Mouse (Mus musculus): Measurements from ENCODE around the gene Ropn1. TPM values are rescaled to one million over a fixed set of nuclear protein-coding genes. Genes with fewer than 3 reads are reported as not detected.
A peak's percentile ranks its signal among the peaks of the same experiment; 100 is the strongest.
"Not testable (repeated sequence)": the region's sequence is repeated elsewhere in the genome, so short reads cannot be mapped to it uniquely, and the experiment has no call there.

Gene Ropn1
- polyA plus RNA-seq, 1 experiment from 2014 or later: not detected

DNA sequence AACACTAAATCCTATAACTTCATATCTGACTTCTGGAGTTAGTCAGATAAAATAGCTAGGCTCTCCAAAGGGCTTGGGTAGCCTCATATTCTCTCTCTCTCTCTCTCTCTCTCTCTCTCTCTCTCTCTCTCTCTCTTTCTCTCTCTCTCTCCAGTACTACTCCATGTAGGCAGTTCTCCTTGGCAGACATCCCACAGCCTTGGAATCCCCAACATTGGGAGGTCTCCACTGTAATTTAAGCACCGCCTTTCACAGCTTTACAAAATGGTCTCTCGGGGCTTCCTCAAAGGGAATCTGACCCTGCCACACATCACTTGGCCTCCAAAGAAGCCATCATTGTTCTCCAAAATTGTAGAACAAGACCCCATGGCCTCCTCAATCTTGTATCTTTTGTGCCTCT lies 22.1 kb upstream of the Ropn1 start:
- no peaks in the 10 kb centered on the region for H3K4me1 ChIP-seq (replicated peaks; ENCODE audit: insufficient read depth, low read length)
- no peak for TF ChIP-seq CTCF (IDR thresholded peaks at IDR 0.05; ENCODE audit: low read depth)
- H3K27ac ChIP-seq: no peak overlapping the region
- peak; percentile 7 for DNase-seq (ENCODE audit: low spot score)
- ATAC-seq (replicated peaks; ENCODE audit: low FRiP score, low read depth): no peak
- H3K9me3 ChIP-seq (replicated peaks; ENCODE audit: low read length): no peaks in the 10 kb centered on the region
- H3K4me2 ChIP-seq (ENCODE audit: low read length): no peak overlapping the region
- H3K9ac ChIP-seq (ENCODE audit: low read depth, low read length): no peak overlapping the region
- no peak overlapping the region for H3K4me3 ChIP-seq (replicated peaks; ENCODE audit: low read depth, low read length)
- WGBS: 50% methylated on average over 2 of the region's 2 CpGs
- no peaks in the 10 kb centered on the region for H3K27me3 ChIP-seq (ENCODE audit: insufficient read depth, low read length)
- H3K36me3 ChIP-seq (ENCODE audit: insufficient read depth, low read length): no peaks in the 10 kb centered on the region

DNA sequence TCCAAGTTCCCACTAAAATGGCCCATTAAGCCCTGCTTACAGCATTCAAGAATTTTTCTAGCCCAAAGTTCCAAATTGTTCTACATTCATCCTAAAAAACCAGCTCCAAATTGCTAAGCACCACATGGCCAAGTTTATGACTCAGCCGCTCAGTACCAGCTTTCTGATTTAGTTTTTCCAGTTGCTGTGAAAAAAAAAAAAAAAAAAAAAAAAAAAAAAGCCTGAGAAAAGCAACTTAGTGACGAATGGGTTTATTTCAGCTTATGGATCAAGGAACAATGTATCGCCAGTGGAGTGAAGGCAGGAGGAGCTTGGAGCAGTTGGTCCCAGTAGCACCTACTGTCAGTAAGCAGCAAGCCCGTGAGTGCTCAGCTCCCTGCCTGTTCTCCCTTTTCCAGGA lies 21.3 kb upstream of the Ropn1 start:
- DNase-seq (ENCODE audit: low spot score) (no peak), ATAC-seq (replicated peaks; ENCODE audit: low FRiP score, low read depth) (no peak)
- Histone ChIP-seq H3K36me3 (ENCODE audit: insufficient read depth, low read length) (no peaks in the 10 kb centered on the region), H3K27ac (no peak overlapping the region), H3K4me1 (replicated peaks; ENCODE audit: insufficient read depth, low read length) (no peaks in the 10 kb centered on the region), H3K4me3 (replicated peaks; ENCODE audit: low read depth, low read length) (no peak overlapping the region), H3K27me3 (ENCODE audit: insufficient read depth, low read length) (no peaks in the 10 kb centered on the region), H3K9me3 (replicated peaks; ENCODE audit: low read length) (no peaks in the 10 kb centered on the region), H3K4me2 (ENCODE audit: low read length) (no peak overlapping the region), H3K9ac (ENCODE audit: low read depth, low read length) (no peak overlapping the region)
- WGBS: 75% methylated on average over 4 of the region's 4 CpGs
- TF ChIP-seq CTCF (IDR thresholded peaks at IDR 0.05; ENCODE audit: low read depth): no peak

DNA sequence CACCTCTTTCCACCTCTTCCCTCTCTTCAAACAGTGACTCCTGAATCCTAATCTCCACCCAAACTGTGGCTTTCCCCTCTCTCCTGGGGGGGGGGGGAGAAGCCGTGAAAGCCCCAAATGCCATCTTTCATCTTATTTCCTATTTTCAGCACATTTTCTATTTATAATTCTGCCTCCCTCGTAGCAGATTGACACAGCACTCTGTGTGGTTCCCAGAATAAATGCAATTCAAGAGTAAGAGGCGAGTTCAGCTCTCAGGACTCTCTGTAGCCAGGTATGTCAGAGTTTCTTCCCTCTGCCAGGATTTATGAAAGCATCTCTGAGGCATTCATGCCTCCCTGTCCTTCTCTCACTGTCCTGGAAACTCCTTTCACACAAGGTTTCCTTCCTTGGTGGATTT lies 14.2 kb upstream of the Ropn1 start:
- Histone ChIP-seq H3K4me3 (replicated peaks; ENCODE audit: low read depth, low read length) (no peak overlapping the region), H3K9me3 (replicated peaks; ENCODE audit: low read length) (no peaks in the 10 kb centered on the region), H3K27ac (no peak overlapping the region), H3K36me3 (ENCODE audit: insufficient read depth, low read length) (no peaks in the 10 kb centered on the region), H3K9ac (ENCODE audit: low read depth, low read length) (no peak overlapping the region), H3K4me2 (ENCODE audit: low read length) (no peak overlapping the region), H3K27me3 (ENCODE audit: insufficient read depth, low read length) (no peaks in the 10 kb centered on the region), H3K4me1 (replicated peaks; ENCODE audit: insufficient read depth, low read length) (no peaks in the 10 kb centered on the region)
- WGBS: 59% methylated on average over 3 of the region's 3 CpGs
- DNase-seq (ENCODE audit: low spot score) (no peak), ATAC-seq (replicated peaks; ENCODE audit: low FRiP score, low read depth) (no peak)
- no peak for TF ChIP-seq CTCF (IDR thresholded peaks at IDR 0.05; ENCODE audit: low read depth)

DNA sequence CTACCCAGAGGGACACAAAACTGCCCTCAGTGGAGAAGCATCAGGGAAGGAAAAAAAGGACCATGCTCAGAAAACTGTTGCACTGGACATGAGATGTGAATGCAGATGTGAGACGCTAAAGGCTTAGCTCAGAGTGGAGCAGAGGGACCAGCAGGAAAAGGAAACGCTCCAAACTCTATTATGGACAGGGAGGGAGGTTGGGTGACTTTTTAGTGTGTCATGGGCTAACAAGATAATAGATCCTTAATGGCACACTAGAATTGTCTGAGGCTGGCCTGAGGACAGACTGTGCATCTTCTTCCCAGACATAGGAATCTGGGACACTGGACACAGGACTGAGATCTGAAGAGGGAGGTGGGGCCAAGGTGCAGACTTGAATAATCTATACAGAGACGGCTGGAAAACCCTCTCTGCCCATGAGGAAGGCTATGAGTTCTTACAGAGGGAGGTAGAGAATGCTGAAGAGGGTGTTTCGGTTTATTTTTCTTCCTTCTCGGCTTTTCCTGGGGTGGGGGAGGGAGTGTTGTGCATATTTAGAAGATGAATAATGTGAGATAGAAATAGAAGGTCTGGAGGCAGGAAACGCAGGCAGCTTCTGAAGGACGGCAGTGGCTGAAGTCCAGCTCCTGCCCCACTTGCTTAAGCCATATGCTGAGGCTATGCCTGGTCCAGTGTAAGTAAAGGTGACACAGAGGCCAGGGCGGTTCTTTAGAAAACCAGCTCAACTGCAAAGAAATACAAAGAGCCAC lies 6.0 kb upstream of the Ropn1 start:
- ATAC-seq (replicated peaks; ENCODE audit: low FRiP score, low read depth): no peak
- H3K4me1 ChIP-seq (replicated peaks; ENCODE audit: insufficient read depth, low read length): no peaks in the 10 kb centered on the region
- no peak overlapping the region for H3K4me2 ChIP-seq (ENCODE audit: low read length)
- H3K27ac ChIP-seq: no peak overlapping the region
- H3K9ac ChIP-seq (ENCODE audit: low read depth, low read length): no peak overlapping the region
- DNase-seq (ENCODE audit: low spot score): peak; percentile 28
- H3K4me3 ChIP-seq (replicated peaks; ENCODE audit: low read depth, low read length): no peak overlapping the region
- H3K9me3 ChIP-seq (replicated peaks; ENCODE audit: low read length): no peaks in the 10 kb centered on the region
- no peak for TF ChIP-seq CTCF (IDR thresholded peaks at IDR 0.05; ENCODE audit: low read depth)
- H3K27me3 ChIP-seq (ENCODE audit: insufficient read depth, low read length): no peaks in the 10 kb centered on the region
- WGBS: 33% methylated on average over 8 of the region's 8 CpGs
- no peaks in the 10 kb centered on the region for H3K36me3 ChIP-seq (ENCODE audit: insufficient read depth, low read length)

DNA sequence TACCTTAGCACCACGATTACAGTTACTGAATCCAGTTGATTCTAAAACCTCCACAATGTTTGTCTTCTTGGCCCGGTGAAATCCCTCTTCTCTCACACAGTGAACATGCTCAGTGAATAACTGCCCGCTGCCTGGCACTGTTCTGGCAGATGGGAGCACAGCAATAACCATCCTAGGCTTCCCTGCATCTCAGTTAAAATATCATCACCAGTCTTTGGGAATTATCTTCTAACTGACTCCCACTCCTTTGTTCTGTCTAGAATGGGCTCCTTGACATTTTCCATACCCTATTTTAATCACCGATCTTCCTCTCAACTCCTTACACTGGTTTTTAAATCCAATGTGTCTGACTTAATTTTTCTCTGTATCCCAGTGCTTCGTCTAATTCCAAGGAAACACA lies 3.3 kb downstream of the Ropn1 start:
- 94% methylated on average over 5 of the region's 5 CpGs for WGBS
- ATAC-seq (replicated peaks; ENCODE audit: low FRiP score, low read depth) (no peak), DNase-seq (ENCODE audit: low spot score) (no peak)
- Histone ChIP-seq H3K36me3 (ENCODE audit: insufficient read depth, low read length) (no peaks in the 10 kb centered on the region), H3K4me1 (replicated peaks; ENCODE audit: insufficient read depth, low read length) (no peaks in the 10 kb centered on the region), H3K27me3 (ENCODE audit: insufficient read depth, low read length) (no peaks in the 10 kb centered on the region), H3K9ac (ENCODE audit: low read depth, low read length) (no peak overlapping the region), H3K9me3 (replicated peaks; ENCODE audit: low read length) (no peaks in the 10 kb centered on the region), H3K4me2 (ENCODE audit: low read length) (no peak overlapping the region), H3K27ac (no peak overlapping the region), H3K4me3 (replicated peaks; ENCODE audit: low read depth, low read length) (no peak overlapping the region)
- no peak for TF ChIP-seq CTCF (IDR thresholded peaks at IDR 0.05; ENCODE audit: low read depth)

DNA sequence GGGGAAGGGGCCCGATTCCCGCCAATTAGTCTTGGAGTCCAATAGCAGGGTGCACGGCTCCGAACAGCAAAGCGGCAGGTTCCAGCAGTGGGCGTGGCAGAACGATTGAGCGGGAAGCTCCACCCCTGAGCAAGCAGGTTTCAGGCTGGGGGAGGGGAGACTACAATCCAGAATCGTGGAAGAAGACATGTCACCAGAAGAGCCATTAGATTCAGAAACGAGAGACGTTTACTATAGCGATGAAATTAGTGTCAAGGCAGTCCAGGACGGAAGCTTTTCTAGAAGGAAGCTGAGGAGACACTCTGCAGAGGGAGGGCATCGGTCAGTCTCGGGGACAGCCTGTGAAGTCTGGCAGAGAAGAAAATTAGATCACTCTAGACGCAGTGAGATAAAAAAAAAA lies 7.8 kb downstream of the Ropn1 start:
- ATAC-seq (replicated peaks; ENCODE audit: low FRiP score, low read depth); H3K27me3 ChIP-seq (ENCODE audit: insufficient read depth, low read length); H3K9ac ChIP-seq (ENCODE audit: low read depth, low read length); H3K36me3 ChIP-seq (ENCODE audit: insufficient read depth, low read length); H3K27ac ChIP-seq; H3K4me1 ChIP-seq (replicated peaks; ENCODE audit: insufficient read depth, low read length); H3K9me3 ChIP-seq (replicated peaks; ENCODE audit: low read length): not testable (repeated sequence)
- peak; percentile 1 for DNase-seq (ENCODE audit: low spot score)
- Histone ChIP-seq H3K4me2 (ENCODE audit: low read length) (peak overlapping the region; percentile 61), H3K4me3 (replicated peaks; ENCODE audit: low read depth, low read length) (peak overlapping the region; percentile 30)
- 2% methylated on average over 16 of the region's 16 CpGs for WGBS

DNA sequence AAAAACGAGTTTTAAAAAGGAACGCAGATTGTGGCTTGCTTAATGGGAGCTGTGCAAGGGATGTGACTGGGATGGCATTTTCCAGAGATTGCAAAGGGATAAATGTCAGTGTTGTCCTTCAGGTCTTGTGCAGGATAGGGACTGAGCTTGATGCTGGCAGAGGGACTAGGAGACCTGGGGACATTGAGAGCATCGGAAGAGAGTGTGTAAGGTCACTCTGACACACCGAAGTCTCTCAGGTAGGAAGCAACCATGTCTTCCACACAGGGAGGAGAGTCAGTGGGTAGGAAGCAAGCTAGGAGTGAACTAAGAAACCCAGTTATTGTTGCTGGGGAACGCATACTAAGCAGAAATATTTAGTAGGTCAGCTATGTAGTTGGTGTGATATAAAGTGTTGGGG lies 8.3 kb downstream of the Ropn1 start:
- Histone ChIP-seq H3K9me3 (replicated peaks; ENCODE audit: low read length) (no peaks in the 10 kb centered on the region), H3K9ac (ENCODE audit: low read depth, low read length) (no peak overlapping the region), H3K27ac (no peak overlapping the region), H3K4me2 (ENCODE audit: low read length) (peak overlapping the region; percentile 61), H3K27me3 (ENCODE audit: insufficient read depth, low read length) (no peaks in the 10 kb centered on the region), H3K4me3 (replicated peaks; ENCODE audit: low read depth, low read length) (peak overlapping the region; percentile 30; the same call in 1 of the 2 replicates), H3K4me1 (replicated peaks; ENCODE audit: insufficient read depth, low read length) (no peaks in the 10 kb centered on the region), H3K36me3 (ENCODE audit: insufficient read depth, low read length) (no peaks in the 10 kb centered on the region)
- DNase-seq (ENCODE audit: low spot score) (no peak), ATAC-seq (replicated peaks; ENCODE audit: low FRiP score, low read depth) (no peak)
- WGBS: 24% methylated on average over 5 of the region's 5 CpGs
- TF ChIP-seq CTCF (IDR thresholded peaks at IDR 0.05; ENCODE audit: low read depth): no peak
